Comparison of ENCODE assay signal across 8 mouse cellular contexts in genomic region chr19:47168223-47168622, GRCm38 (mm10). TPM values are rescaled to one million over a fixed set of nuclear protein-coding genes. Genes with fewer than 3 reads are reported as not detected.
DNase-seq lines count a peak whose midpoint lies in the region; ATAC-seq and TF ChIP-seq lines count a peak whose summit lies in the region.

No protein-coding gene starts in this region.

- H3K4me1 ChIP-seq in ES-Bruce4 (ENCODE audit: control insufficient read depth, insufficient read depth, low read length) = peaks cover 3% of the 10 kb centered on the region
- H3K4me1 ChIP-seq in heart, embryonic 15.5 days (replicated peaks) = peaks cover 12% of the 10 kb centered on the region
- H3K4me1 ChIP-seq in limb, embryonic 12.5 days (replicated peaks) = 0 out of 2 replicates have a peak, but pooled peaks cover 3% of the 10 kb centered on the region
- no peaks in the 10 kb centered on the region for H3K4me1 ChIP-seq in midbrain, embryonic 16.5 days (ENCODE audit: control insufficient read depth, insufficient read depth, low read length)

- no peaks in the 10 kb centered on the region; the same call in 1 of the 2 replicates for H3K9me3 ChIP-seq in ES-Bruce4 (replicated peaks; ENCODE audit: control insufficient read depth, insufficient read depth, low read length, poor library complexity, severe bottlenecking)
- H3K9me3 ChIP-seq in heart, embryonic 15.5 days (replicated peaks) = no peaks in the 10 kb centered on the region
- no peaks in the 10 kb centered on the region for H3K9me3 ChIP-seq in limb, embryonic 12.5 days
- no peaks in the 10 kb centered on the region for H3K9me3 ChIP-seq in midbrain, embryonic 16.5 days (replicated peaks; ENCODE audit: control insufficient read depth, low read length, poor library complexity, severe bottlenecking)

- WGBS in heart, embryonic 15.5 days = 5% methylated on average over 13 of the region's 13 CpGs
- 8% methylated on average over 13 of the region's 13 CpGs for WGBS in limb, embryonic 12.5 days
- WGBS in midbrain, embryonic 16.5 days = 7% methylated on average over 13 of the region's 13 CpGs

- peak overlapping the region; percentile 64 for H3K4me3 ChIP-seq in gastrocnemius, adult 2 months
- 0 out of 2 replicates have a peak overlapping the region, but pooled peaks have one; percentile 18 for H3K4me3 ChIP-seq in ES-Bruce4 (ENCODE audit: low read depth, low read length)
- peak overlapping the region; percentile 33 for H3K4me3 ChIP-seq in heart, embryonic 15.5 days
- H3K4me3 ChIP-seq in limb, embryonic 12.5 days (replicated peaks) = no peak overlapping the region
- no peak overlapping the region for H3K4me3 ChIP-seq in midbrain, embryonic 16.5 days (ENCODE audit: low read depth, low read length)

- no peaks in the 10 kb centered on the region for H3K36me3 ChIP-seq in ES-Bruce4 (ENCODE audit: control insufficient read depth, insufficient read depth, low read length, poor library complexity, severe bottlenecking)
- H3K36me3 ChIP-seq in heart, embryonic 15.5 days = no peaks in the 10 kb centered on the region
- no peaks in the 10 kb centered on the region for H3K36me3 ChIP-seq in limb, embryonic 12.5 days
- no peaks in the 10 kb centered on the region for H3K36me3 ChIP-seq in midbrain, embryonic 16.5 days (ENCODE audit: control insufficient read depth, insufficient read depth, low read length)

- DNase-seq in gastrocnemius, adult 2 months = no peak
- DNase-seq in gastrocnemius, postnatal 14 days = no peak
- peak; percentile 84 for DNase-seq in embryo, embryonic 11 days
- no peak for DNase-seq in right cerebral cortex, adult 18-20 months

- no peak for ATAC-seq in heart, embryonic 15.5 days (replicated peaks; ENCODE audit: insufficient number of reproducible peaks, insufficient read depth, low FRiP score, low read depth)
- ATAC-seq in limb, embryonic 12.5 days (ENCODE audit: insufficient number of reproducible peaks, insufficient read depth, low FRiP score, low TSS enrichment, low read depth) = no peak
- ATAC-seq in midbrain, embryonic 16.5 days = no peak

- H3K27me3 ChIP-seq in ES-Bruce4 (ENCODE audit: control insufficient read depth, insufficient read depth, low read length, poor library complexity, severe bottlenecking) = no peaks in the 10 kb centered on the region
- H3K27me3 ChIP-seq in heart, embryonic 15.5 days = no peaks in the 10 kb centered on the region
- H3K27me3 ChIP-seq in limb, embryonic 12.5 days = peaks cover 5% of the 10 kb centered on the region; the same call in 1 of the 2 replicates
- H3K27me3 ChIP-seq in midbrain, embryonic 16.5 days (ENCODE audit: control insufficient read depth, insufficient read depth, low read depth, low read length) = no peaks in the 10 kb centered on the region

- intact Hi-C loops in gastrocnemius, adult 2 months (cut with DNase I) = no loop called here
- intact Hi-C loops in gastrocnemius, postnatal 14 days (cut with DNase I; ENCODE audit: low total_unique reads) = loop anchor here (5.0 kb wide), 1 partner anchor 51 kb away; no protein-coding TSS in a partner anchor

- peak overlapping the region; percentile 27; the same call in 1 of the 2 replicates for H3K9ac ChIP-seq in ES-Bruce4 (ENCODE audit: low read depth, poor library complexity, severe bottlenecking)
- peak overlapping the region; percentile 32; the same call in 1 of the 2 replicates for H3K9ac ChIP-seq in heart, embryonic 15.5 days
- no peak overlapping the region for H3K9ac ChIP-seq in limb, embryonic 12.5 days (replicated peaks)
- H3K9ac ChIP-seq in midbrain, embryonic 16.5 days (ENCODE audit: low read depth, low read length) = no peak overlapping the region

- TF ChIP-seq EP300 in ES-Bruce4 (IDR thresholded peaks at IDR 0.05; ENCODE audit: insufficient read depth, low read depth, low read length) = no peak

- peak overlapping the region; percentile 1; the same call in 1 of the 2 replicates for H3K27ac ChIP-seq in gastrocnemius, adult 2 months
- no peak overlapping the region for H3K27ac ChIP-seq in ES-Bruce4 (ENCODE audit: insufficient read depth, low read length)
- no peak overlapping the region for H3K27ac ChIP-seq in heart, embryonic 15.5 days
- no peak overlapping the region for H3K27ac ChIP-seq in limb, embryonic 12.5 days
- no peak overlapping the region for H3K27ac ChIP-seq in midbrain, embryonic 16.5 days (ENCODE audit: low read length)

- peak overlapping the region; percentile 66 for H3K4me2 ChIP-seq in heart, embryonic 15.5 days
- peak overlapping the region; percentile 36 for H3K4me2 ChIP-seq in limb, embryonic 12.5 days
- peak overlapping the region; percentile 30 for H3K4me2 ChIP-seq in midbrain, embryonic 16.5 days (ENCODE audit: low read length)

- TF ChIP-seq CTCF in gastrocnemius, adult 2 months (IDR thresholded peaks at IDR 0.05) = peak; percentile 87
- TF ChIP-seq CTCF in ES-Bruce4 (IDR thresholded peaks at IDR 0.05; ENCODE audit: low read depth, low read length) = peak; percentile 65

- no peak for TF ChIP-seq POLR2A in ES-Bruce4 (IDR thresholded peaks at IDR 0.05; ENCODE audit: insufficient read depth, low read length)

RNA-seq across cellular contexts. Expression of gene Neurl1a, which starts 10.4 kb away (rescaled TPM):
- 100 to 1,000 TPM; 124 to 133 TPM for total RNA-seq in gastrocnemius, adult 2 months (2021)
- 10 to 100 TPM; 63.6 to 86.9 TPM for total RNA-seq in gastrocnemius, postnatal 14 days (2021)
- 8.1 and 9.0 TPM in 2 replicates for polyA plus RNA-seq in ES-Bruce4 (2011; ENCODE audit: insufficient read depth, insufficient read length, low read depth, missing spikeins)
- 1.2 and 2.3 TPM in 2 replicates for polyA plus RNA-seq in heart, embryonic 15.5 days (2015; fragmentation: Nextera tagmentation; extraction: Ambion mirVana)
- 7.7 and 10.1 TPM in 2 replicates for polyA plus RNA-seq in limb, embryonic 12.5 days (2016; fragmentation: Nextera tagmentation; extraction: Ambion mirVana)
- polyA plus RNA-seq in midbrain, embryonic 16.5 days (2015; fragmentation: Nextera tagmentation; extraction: Ambion mirVana) = 15.3 and 15.4 TPM in 2 replicates

RNA-seq across cellular contexts. Expression of gene Calhm3, which starts 10.7 kb away (rescaled TPM):
- total RNA-seq in gastrocnemius, adult 2 months (2021) = not detected
- not detected for total RNA-seq in gastrocnemius, postnatal 14 days (2021)
- polyA plus RNA-seq in ES-Bruce4 (2011; ENCODE audit: insufficient read depth, insufficient read length, low read depth, missing spikeins) = not detected in 2 replicates
- polyA plus RNA-seq in heart, embryonic 15.5 days (2015; fragmentation: Nextera tagmentation; extraction: Ambion mirVana) = not detected in 2 replicates
- not detected in 2 replicates for polyA plus RNA-seq in limb, embryonic 12.5 days (2016; fragmentation: Nextera tagmentation; extraction: Ambion mirVana)
- not detected in 2 replicates for polyA plus RNA-seq in midbrain, embryonic 16.5 days (2015; fragmentation: Nextera tagmentation; extraction: Ambion mirVana)

RNA-seq across cellular contexts. Expression of gene Calhm1, which starts 24.2 kb away (rescaled TPM):
- total RNA-seq in gastrocnemius, adult 2 months (2021) = not detected
- not detected for total RNA-seq in gastrocnemius, postnatal 14 days (2021)
- polyA plus RNA-seq in ES-Bruce4 (2011; ENCODE audit: insufficient read depth, insufficient read length, low read depth, missing spikeins) = not detected in 2 replicates
- not detected in 2 replicates for polyA plus RNA-seq in heart, embryonic 15.5 days (2015; fragmentation: Nextera tagmentation; extraction: Ambion mirVana)
- not detected in 2 replicates for polyA plus RNA-seq in limb, embryonic 12.5 days (2016; fragmentation: Nextera tagmentation; extraction: Ambion mirVana)
- polyA plus RNA-seq in midbrain, embryonic 16.5 days (2015; fragmentation: Nextera tagmentation; extraction: Ambion mirVana) = not detected in 2 replicates

RNA-seq across cellular contexts. Expression of gene Calhm2, which starts 30.1 kb away (rescaled TPM):
- total RNA-seq in gastrocnemius, adult 2 months (2021) = 1 to 10 TPM; 1.6 to 2.3 TPM
- total RNA-seq in gastrocnemius, postnatal 14 days (2021) = 1 to 10 TPM; 2.4 to 3.2 TPM
- 0.90 and 0.99 TPM in 2 replicates for polyA plus RNA-seq in ES-Bruce4 (2011; ENCODE audit: insufficient read depth, insufficient read length, low read depth, missing spikeins)
- 4.6 and 6.5 TPM in 2 replicates for polyA plus RNA-seq in heart, embryonic 15.5 days (2015; fragmentation: Nextera tagmentation; extraction: Ambion mirVana)
- 5.3 and 6.2 TPM in 2 replicates for polyA plus RNA-seq in limb, embryonic 12.5 days (2016; fragmentation: Nextera tagmentation; extraction: Ambion mirVana)
- 0.89 and 1.1 TPM in 2 replicates for polyA plus RNA-seq in midbrain, embryonic 16.5 days (2015; fragmentation: Nextera tagmentation; extraction: Ambion mirVana)

Comparison
In these comparisons a context has a peak if more than half of its experiments do, and no peak if none do; other contexts are left out.
1. H3K4me3 ChIP-seq: peak in gastrocnemius, adult 2 months (single experiment), ES-Bruce4 (single experiment) and heart, embryonic 15.5 days (single experiment); none in limb, embryonic 12.5 days (single experiment) and midbrain, embryonic 16.5 days (single experiment).
2. H3K9ac ChIP-seq: peak in ES-Bruce4 (single experiment) and heart, embryonic 15.5 days (single experiment); none in limb, embryonic 12.5 days (single experiment) and midbrain, embryonic 16.5 days (single experiment).
3. Peak in every context shown above with its lines, with median percentiles within 50 percentile points of each other: H3K4me2 ChIP-seq.